Mouse (Mus musculus) heart, adult 9 months (tissue): Measurements from ENCODE around the gene Exoc5.
A peak's percentile ranks its signal among the peaks of the same experiment; 100 is the strongest.

Source experiments
- DNase-seq, 2 experiments: peaks; one replicate each; pipeline ENCODE4 v3.0.0; 2022; ENCODE audit warnings: low spot score in 2 of 2

Gene Exoc5

GRCm38 (mm10) chr14:49007979-49008378, 58.5 kb downstream of the Exoc5 start:
- no peak for DNase-seq

- no peak for DNase-seq
Measured at GRCm38 (mm10) chr14:49001655-49002054, 64.8 kb downstream of the Exoc5 start.

- DNase-seq, result no peak
Measured at GRCm38 (mm10) chr14:48998795-48999194, 67.7 kb downstream of the Exoc5 start.

GRCm38 (mm10) chr14:48993861-48994260, 72.6 kb downstream of the Exoc5 start:
- DNase-seq, result no peak

- no peak for DNase-seq
Measured at GRCm38 (mm10) chr14:48992070-48992580, 74.3 kb downstream of the Exoc5 start.

GRCm38 (mm10) chr14:48991144-48991522, 75.3 kb downstream of the Exoc5 start:
- DNase-seq, result no peak

GRCm38 (mm10) chr14:48990471-48991143, 75.8 kb downstream of the Exoc5 start:
- peak; percentile 51 to 60 for DNase-seq

- no peak for DNase-seq
Measured at GRCm38 (mm10) chr14:48989831-48990230, 76.6 kb downstream of the Exoc5 start.

GRCm38 (mm10) chr14:48986231-48986630, 80.2 kb downstream of the Exoc5 start:
- DNase-seq, result no peak

GRCm38 (mm10) chr14:48985673-48986072, 80.8 kb downstream of the Exoc5 start:
- DNase-seq, result no peak

GRCm38 (mm10) chr14:48978971-48979388, 87.5 kb downstream of the Exoc5 start:
- DNase-seq, result no peak

GRCm38 (mm10) chr14:48971546-48971945, 94.9 kb downstream of the Exoc5 start:
- DNase-seq, result no peak

GRCm38 (mm10) chr14:48968670-48969069, 97.8 kb downstream of the Exoc5 start:
- DNase-seq, result no peak
